Mouse (Mus musculus) lung, postnatal 0 days (tissue): ENCODE results near the gene Cd84.

Experiments
- CTCF ChIP-seq: IDR thresholded peaks from 2 replicates; pipeline ENCODE4 v1.5.1; 2016; ENCODE audit warnings: antibody characterized with exemption, mild to moderate bottlenecking
- EP300 ChIP-seq: IDR thresholded peaks from 2 replicates; pipeline ENCODE4 v1.6.1; 2016; ENCODE audit warnings: antibody characterized with exemption, mild to moderate bottlenecking, control low read depth

DNA sequence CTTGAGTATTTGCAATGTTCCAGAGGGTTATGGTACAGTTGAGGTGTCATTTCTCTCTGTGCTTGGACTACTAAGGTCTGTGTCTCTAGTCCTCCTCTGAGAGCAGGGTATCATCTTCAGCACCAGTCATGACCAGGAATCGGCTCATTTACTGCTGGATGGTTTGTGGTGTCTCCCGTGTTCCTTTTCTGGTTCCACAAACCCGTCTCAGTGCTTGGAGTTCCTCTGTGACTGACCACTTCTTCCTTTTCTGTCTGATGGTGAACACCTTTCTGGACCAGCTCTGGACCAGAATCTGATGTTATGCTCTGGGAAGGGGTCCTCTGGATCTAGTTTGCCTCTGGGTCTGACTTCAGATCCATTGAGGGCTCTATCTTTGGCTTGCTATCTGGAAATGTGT, at the start of gene Cd84:
- TF ChIP-seq CTCF (no peak), EP300 (no peak)
